Mouse (Mus musculus): ENCODE data around the gene Cd63. TPM values are rescaled to one million over a fixed set of nuclear protein-coding genes. Genes with fewer than 3 reads are reported as not detected.

Gene Cd63
- polyA plus RNA-seq, 1 experiment from 2014 or later, result 820 TPM

DNA sequence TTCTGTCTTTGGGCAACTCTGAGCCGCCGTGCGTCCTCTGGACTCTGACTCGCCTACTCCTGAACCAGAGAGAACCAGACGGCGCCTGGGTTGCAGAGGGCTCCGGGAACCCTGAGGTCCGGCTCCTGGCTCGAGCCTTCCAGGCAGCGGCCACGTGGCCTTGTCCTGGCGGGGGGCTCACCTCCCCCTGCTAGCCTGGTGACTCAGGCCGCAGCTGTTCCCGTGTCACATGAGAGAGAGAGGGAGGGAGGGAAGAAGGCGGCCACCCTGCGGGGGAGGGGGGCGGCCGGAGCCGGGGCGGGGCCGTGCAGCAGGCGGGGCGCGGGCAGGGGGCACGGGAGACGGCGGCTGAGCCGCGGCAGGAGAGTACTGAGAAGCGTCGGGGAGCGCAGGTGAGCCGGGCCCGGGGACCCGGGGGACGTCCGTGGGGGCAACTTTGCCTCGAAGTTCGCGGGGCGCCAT, 8.8 kb downstream of the Cd63 start:
- Histone ChIP-seq H3K36me3 (peaks cover 34% of the 10 kb centered on the region), H3K9me3 (no peaks in the 10 kb centered on the region), H3K4me1 (peaks cover 38% of the 10 kb centered on the region), H3K4me2 (replicated peaks) (peak overlapping the region; percentile 77), H3K27ac (peak overlapping the region; percentile 96), H3K4me3 (peak overlapping the region; percentile 87), H3K9ac (peak overlapping the region; percentile 100), H3K27me3 (no peaks in the 10 kb centered on the region)
- ATAC-seq (ENCODE audit: low FRiP score, low read depth), result peak; percentile 87
- WGBS, result under 1% methylated on average over 38 of the region's 41 CpGs

DNA sequence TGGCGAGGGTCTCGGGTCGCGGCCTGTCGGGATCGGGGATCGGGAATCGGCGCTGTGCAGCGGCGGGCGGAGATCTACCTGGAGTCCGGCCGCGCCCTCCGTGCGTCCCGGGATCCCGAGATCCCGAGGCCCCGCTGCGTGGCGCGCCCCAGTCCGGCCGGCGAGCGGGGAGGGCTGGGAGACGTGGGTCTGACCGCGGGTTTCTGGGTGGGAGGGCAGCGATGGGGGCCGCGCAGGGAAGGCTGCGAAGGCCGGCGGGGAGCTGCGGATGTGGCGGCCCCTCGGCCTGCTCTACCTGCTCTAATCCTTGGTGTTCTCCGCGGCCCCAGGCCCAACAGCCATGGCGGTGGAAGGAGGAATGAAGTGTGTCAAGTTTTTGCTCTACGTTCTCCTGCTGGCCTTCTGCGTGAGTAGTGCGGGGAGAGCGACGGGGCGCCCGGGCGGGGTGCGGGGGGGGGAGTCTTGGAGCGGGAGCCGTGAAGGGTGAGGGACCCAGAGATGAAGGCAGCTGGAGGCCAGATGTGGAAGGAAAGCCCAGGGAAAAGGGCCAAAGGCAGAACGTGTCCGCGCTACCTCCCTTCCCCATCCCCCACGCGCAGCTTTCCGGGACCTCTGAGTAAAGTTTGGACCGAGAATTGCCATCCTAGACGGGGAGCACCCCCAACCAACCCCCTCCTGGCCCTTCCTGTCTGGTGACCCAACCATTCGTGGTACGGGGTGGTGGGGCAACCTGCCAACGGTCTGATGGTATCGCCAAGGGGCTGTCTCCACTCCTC, 9.5 kb downstream of the Cd63 start:
- peaks cover 40% of the 10 kb centered on the region for H3K36me3 ChIP-seq
- H3K4me2 ChIP-seq (replicated peaks), result peak overlapping the region; percentile 77
- H3K4me1 ChIP-seq, result peaks cover 38% of the 10 kb centered on the region
- peak overlapping the region; percentile 96 for H3K27ac ChIP-seq
- WGBS, result under 1% methylated on average over 60 of the region's 66 CpGs
- H3K9ac ChIP-seq, result peak overlapping the region; percentile 100
- no peaks in the 10 kb centered on the region for H3K27me3 ChIP-seq
- no peaks in the 10 kb centered on the region for H3K9me3 ChIP-seq
- peak overlapping the region; percentile 87 for H3K4me3 ChIP-seq
- peak; percentile 29 for ATAC-seq (ENCODE audit: low FRiP score, low read depth)

DNA sequence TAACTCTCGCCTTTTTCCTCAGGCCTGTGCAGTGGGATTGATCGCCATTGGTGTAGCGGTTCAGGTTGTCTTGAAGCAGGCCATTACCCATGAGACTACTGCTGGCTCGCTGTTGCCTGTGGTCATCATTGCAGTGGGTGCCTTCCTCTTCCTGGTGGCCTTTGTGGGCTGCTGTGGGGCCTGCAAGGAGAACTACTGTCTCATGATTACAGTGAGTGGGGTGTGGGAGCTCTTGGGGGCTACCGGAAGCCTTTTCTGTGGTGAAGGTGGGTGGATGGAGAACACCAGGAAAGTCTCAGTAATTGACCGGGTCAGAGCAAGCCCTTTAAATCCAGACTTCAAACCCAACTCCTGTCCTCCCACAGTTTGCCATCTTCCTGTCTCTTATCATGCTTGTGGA, 10.6 kb downstream of the Cd63 start:
- H3K4me1 ChIP-seq, result peaks cover 38% of the 10 kb centered on the region
- no peak for ATAC-seq (ENCODE audit: low FRiP score, low read depth)
- no peaks in the 10 kb centered on the region for H3K27me3 ChIP-seq
- H3K9ac ChIP-seq, result peak overlapping the region; percentile 100
- 83% methylated on average over 6 of the region's 6 CpGs for WGBS
- peaks cover 51% of the 10 kb centered on the region for H3K36me3 ChIP-seq
- H3K4me3 ChIP-seq, result peak overlapping the region; percentile 87
- H3K27ac ChIP-seq, result 0 out of 2 replicates have a peak overlapping the region, but pooled peaks have one; percentile 96
- H3K4me2 ChIP-seq (replicated peaks), result peak overlapping the region; percentile 77
- H3K9me3 ChIP-seq, result no peaks in the 10 kb centered on the region

DNA sequence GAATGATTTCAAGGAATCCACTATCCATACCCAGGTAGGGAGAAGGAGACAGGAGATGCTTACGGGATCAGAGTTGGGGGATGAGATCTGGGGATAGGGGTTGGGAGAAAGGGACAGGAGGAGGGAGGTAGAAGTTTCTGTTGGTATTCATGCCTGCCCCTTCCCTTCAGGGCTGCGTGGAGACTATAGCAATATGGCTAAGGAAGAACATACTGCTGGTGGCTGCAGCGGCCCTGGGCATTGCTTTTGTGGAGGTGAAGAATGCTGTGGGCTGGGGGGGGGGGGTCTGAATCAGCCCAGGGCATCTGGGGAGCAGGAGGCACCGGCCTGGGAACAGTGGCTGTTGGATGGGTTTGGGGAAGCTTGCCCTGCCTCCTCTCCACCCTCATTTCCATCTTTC, 11.5 kb downstream of the Cd63 start:
- H3K36me3 ChIP-seq, result peaks cover 59% of the 10 kb centered on the region
- 78% methylated on average over 4 of the region's 4 CpGs for WGBS
- H3K9ac ChIP-seq, result peak overlapping the region; percentile 51; the same call in 1 of the 2 replicates
- H3K4me2 ChIP-seq (replicated peaks), result peak overlapping the region; percentile 77
- no peak overlapping the region; the same call in 1 of the 2 replicates for H3K27ac ChIP-seq
- no peak for ATAC-seq (ENCODE audit: low FRiP score, low read depth)
- peaks cover 38% of the 10 kb centered on the region for H3K4me1 ChIP-seq
- no peak overlapping the region for H3K4me3 ChIP-seq
- no peaks in the 10 kb centered on the region for H3K9me3 ChIP-seq
- no peaks in the 10 kb centered on the region for H3K27me3 ChIP-seq

DNA sequence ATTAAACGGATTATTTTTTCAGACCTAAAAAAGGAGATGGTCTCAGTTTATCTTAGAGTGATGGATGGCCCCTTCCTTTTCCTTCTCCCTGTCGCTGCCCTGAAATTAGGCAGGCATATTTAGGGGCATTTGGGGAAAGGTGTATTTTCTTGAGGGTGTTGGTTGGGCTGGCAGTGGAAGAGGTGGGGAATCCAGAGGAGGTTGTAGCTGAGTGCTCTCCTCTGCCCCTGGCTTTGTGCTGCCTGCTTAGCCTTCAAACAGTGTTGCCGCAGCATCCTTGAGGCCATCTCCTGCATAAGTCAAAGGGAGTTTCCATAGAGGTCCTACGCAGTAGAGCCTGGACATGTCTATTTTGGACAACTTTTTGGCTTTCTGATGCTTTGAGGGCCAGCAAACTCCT, 12.0 kb downstream of the Cd63 start:
- H3K4me1 ChIP-seq, result peaks cover 38% of the 10 kb centered on the region
- H3K4me2 ChIP-seq (replicated peaks), result peak overlapping the region; percentile 19; the same call in 1 of the 2 replicates

DNA sequence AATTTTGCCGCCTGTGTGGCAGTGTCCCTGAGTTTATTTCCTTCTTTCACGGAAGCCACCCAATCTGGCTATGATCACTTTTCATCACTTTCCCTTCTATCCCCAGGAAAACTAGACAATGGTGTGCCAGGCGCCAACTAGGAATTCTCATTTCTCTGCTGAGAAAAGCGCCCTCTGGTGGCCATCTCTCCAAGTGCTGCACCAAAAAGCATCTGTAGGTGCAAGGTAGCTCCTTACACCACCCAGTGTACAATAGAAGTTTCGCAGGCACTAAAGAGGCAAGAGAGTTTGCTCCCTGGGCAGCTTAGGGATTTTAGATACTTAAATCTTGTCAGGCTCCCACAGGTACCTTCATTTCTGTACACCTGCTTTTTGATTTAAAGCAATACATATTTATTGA, 12.4 kb downstream of the Cd63 start:
- WGBS, result 7% methylated on average over 5 of the region's 5 CpGs
- no peaks in the 10 kb centered on the region for H3K9me3 ChIP-seq
- no peak overlapping the region; the same call in none of the 2 replicates for H3K4me2 ChIP-seq (replicated peaks)
- no peak overlapping the region for H3K4me3 ChIP-seq
- H3K36me3 ChIP-seq, result peaks cover 69% of the 10 kb centered on the region
- peaks cover 38% of the 10 kb centered on the region for H3K4me1 ChIP-seq
- ATAC-seq (ENCODE audit: low FRiP score, low read depth), result no peak
- no peak overlapping the region for H3K9ac ChIP-seq
- peak overlapping the region; percentile 49; the same call in 1 of the 2 replicates for H3K27ac ChIP-seq
- no peaks in the 10 kb centered on the region for H3K27me3 ChIP-seq

More for the DNA sequence above, 12.0 kb downstream of the Cd63 start:
- Histone ChIP-seq H3K27ac (peak overlapping the region; percentile 49; the same call in 1 of the 2 replicates), H3K27me3 (no peaks in the 10 kb centered on the region), H3K9me3 (no peaks in the 10 kb centered on the region), H3K36me3 (peaks cover 65% of the 10 kb centered on the region), H3K4me3 (peak overlapping the region; percentile 7; the same call in 1 of the 2 replicates), H3K9ac (0 out of 2 replicates have a peak overlapping the region, but pooled peaks have one; percentile 20)
- 79% methylated on average over 4 of the region's 4 CpGs for WGBS
- ATAC-seq (ENCODE audit: low FRiP score, low read depth), result no peak

DNA sequence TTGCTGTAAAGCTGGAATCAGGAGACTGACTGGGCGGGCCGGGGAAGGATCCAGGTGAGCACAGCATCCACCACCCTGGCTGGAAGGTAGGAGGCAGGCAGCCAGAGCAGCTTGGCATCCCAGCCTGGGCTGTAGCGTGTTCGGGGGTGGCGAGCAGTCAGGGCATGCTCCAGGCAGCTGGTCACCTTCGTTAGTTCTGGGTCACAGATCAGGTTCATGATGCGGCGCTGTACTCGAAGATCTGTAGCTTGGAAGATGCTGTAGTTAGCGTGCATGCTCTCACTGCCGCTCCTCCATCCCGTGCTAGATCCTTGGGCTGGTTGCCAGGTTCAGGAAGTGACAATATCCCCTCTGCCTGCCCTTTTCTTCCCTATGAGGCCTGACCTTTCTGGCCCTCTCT, 12.9 kb downstream of the Cd63 start:
- H3K27ac ChIP-seq, result no peak overlapping the region
- H3K36me3 ChIP-seq, result peaks cover 72% of the 10 kb centered on the region
- no peaks in the 10 kb centered on the region for H3K9me3 ChIP-seq
- peaks cover 38% of the 10 kb centered on the region for H3K4me1 ChIP-seq
- no peak for ATAC-seq (ENCODE audit: low FRiP score, low read depth)
- no peak overlapping the region for H3K4me3 ChIP-seq
- H3K9ac ChIP-seq, result no peak overlapping the region
- H3K27me3 ChIP-seq, result no peaks in the 10 kb centered on the region
- no peak overlapping the region; the same call in 1 of the 2 replicates for H3K4me2 ChIP-seq (replicated peaks)
- WGBS, result 92% methylated on average over 12 of the region's 12 CpGs

DNA sequence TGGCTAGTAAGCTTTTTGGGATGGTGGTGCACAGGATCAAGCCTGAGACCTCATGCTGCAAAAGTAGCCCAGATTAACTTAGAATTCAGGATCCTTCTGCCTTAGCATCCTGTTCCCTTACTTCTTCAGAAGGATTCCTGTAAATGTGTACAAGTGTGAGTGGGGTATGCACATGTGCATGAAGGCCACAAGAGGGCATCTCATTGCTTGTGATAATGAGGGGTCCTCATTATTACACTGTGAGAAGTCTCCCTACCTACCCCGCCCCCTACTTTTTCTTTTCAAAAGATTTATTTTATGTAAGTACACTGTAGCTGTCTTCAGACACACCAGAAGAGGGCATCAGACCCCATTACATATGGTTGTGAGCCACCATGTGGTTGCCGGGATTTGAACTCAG, 14.8 kb downstream of the Cd63 start:
- Histone ChIP-seq H3K27ac (no peak overlapping the region), H3K4me1 (peaks cover 40% of the 10 kb centered on the region), H3K4me2 (replicated peaks) (no peak overlapping the region), H3K36me3 (peaks cover 79% of the 10 kb centered on the region), H3K9ac (no peak overlapping the region), H3K9me3 (no peaks in the 10 kb centered on the region), H3K4me3 (no peak overlapping the region), H3K27me3 (no peaks in the 10 kb centered on the region)
- ATAC-seq (ENCODE audit: low FRiP score, low read depth), result no peak
- WGBS, result 83% methylated on average over 2 of the region's 2 CpGs

DNA sequence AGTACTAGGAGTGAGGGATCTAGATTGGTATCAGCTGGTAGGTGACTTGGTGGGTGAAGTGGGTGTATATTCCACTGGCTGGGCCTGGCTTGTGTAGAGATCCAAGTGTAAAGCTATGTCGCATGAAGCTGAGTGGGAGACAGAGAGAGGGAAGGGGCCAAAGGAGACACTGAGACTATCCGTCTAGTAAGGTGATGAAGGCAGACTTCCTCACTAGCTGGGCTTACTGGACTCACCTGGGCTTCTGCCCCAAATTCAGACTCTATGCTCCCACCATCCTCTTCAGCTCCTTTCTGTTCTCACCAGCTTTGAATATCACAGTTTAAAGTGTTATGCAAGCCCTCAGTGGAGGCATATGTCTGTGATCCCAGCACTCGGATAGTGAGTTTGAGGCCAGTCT, 15.9 kb downstream of the Cd63 start:
- no peak for ATAC-seq (ENCODE audit: low FRiP score, low read depth)
- Histone ChIP-seq H3K9me3 (no peaks in the 10 kb centered on the region), H3K36me3 (peaks cover 73% of the 10 kb centered on the region), H3K27me3 (no peaks in the 10 kb centered on the region), H3K4me2 (replicated peaks) (no peak overlapping the region), H3K4me1 (peaks cover 40% of the 10 kb centered on the region), H3K9ac (no peak overlapping the region), H3K4me3 (no peak overlapping the region), H3K27ac (no peak overlapping the region)
- WGBS, result 93% methylated on average over 3 of the region's 3 CpGs

DNA sequence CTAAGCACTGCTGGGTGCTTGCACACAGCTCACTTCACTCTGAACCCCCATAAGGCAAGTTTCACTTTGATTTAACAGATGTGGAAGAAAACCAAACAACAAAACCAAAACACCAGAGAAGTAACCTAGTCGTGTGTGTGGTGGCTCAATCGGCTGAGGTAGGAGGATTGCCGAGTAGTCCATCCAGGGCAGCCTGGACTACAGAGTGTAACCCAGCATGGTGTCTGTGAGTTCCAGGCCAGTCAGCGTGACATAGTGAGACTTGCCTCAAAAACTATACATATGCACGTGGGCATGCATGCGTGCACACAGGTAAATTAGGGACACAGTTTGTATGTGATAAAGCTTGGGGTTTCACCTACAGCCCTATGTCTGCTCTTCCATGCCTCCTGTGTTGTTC, 16.6 kb downstream of the Cd63 start:
- no peak overlapping the region for H3K9ac ChIP-seq
- H3K4me3 ChIP-seq, result no peak overlapping the region
- WGBS, result 87% methylated on average over 6 of the region's 6 CpGs
- ATAC-seq (ENCODE audit: low FRiP score, low read depth), result no peak
- peaks cover 66% of the 10 kb centered on the region for H3K36me3 ChIP-seq
- H3K4me2 ChIP-seq (replicated peaks), result no peak overlapping the region
- H3K9me3 ChIP-seq, result no peaks in the 10 kb centered on the region
- H3K27me3 ChIP-seq, result no peaks in the 10 kb centered on the region
- peaks cover 40% of the 10 kb centered on the region for H3K4me1 ChIP-seq
- H3K27ac ChIP-seq, result no peak overlapping the region

DNA sequence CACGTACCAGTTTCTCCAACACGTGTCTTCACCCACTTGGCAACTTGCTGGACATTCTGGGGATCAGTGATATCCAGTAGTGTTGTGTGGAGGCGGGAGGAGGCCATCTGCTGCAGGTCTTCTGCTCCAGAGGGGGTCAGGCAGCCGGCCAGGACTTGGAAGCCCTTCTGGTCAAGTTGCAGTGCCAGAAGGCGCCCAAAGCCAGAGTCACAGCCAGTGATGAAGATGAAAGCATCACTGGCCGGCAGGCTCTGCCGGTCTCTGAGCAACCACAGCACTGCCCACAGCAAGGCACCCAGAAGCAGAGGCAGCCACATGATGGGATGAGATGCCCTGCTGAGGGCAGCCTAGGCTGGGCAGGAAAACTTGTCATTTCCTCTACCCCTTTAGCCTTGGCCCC, 17.5 kb downstream of the Cd63 start:
- ATAC-seq (ENCODE audit: low FRiP score, low read depth), result no peak
- WGBS, result 77% methylated on average over 7 of the region's 7 CpGs
- H3K9ac ChIP-seq, result no peak overlapping the region
- H3K27ac ChIP-seq, result peak overlapping the region; percentile 35; the same call in 1 of the 2 replicates
- no peak overlapping the region for H3K4me2 ChIP-seq (replicated peaks)
- H3K4me1 ChIP-seq, result peaks cover 37% of the 10 kb centered on the region
- peaks cover 59% of the 10 kb centered on the region for H3K36me3 ChIP-seq
- no peaks in the 10 kb centered on the region for H3K27me3 ChIP-seq
- no peak overlapping the region for H3K4me3 ChIP-seq
- no peaks in the 10 kb centered on the region for H3K9me3 ChIP-seq

DNA sequence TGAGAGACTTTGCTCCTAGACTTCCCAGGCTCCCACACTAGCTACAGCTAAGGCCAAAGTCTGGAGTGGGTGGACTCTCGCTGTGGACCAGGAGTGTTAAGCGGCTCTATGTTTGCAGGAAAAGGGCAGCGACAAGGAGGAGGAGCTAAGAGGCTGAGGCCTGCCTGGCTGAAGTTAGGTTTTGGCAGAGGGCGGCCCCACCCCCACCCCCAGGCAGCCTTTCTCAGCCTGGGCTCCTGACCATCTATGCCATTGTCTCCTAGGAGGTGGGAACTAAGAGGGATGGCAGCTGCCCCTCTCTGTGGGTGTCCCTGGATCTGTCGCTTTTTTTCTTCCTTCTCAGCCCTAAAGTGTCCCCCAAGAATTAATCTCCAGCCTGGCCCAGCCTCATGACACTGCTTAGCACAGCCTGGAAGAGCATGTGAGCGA, 18.4 kb downstream of the Cd63 start:
- Histone ChIP-seq H3K4me1 (peaks cover 39% of the 10 kb centered on the region), H3K4me3 (no peak overlapping the region), H3K9me3 (no peaks in the 10 kb centered on the region), H3K36me3 (peaks cover 49% of the 10 kb centered on the region), H3K27me3 (no peaks in the 10 kb centered on the region), H3K9ac (no peak overlapping the region; the same call in 1 of the 2 replicates), H3K4me2 (replicated peaks) (no peak overlapping the region), H3K27ac (peak overlapping the region; percentile 17; the same call in 1 of the 2 replicates)
- 28% methylated on average over 6 of the region's 6 CpGs for WGBS
- no peak for ATAC-seq (ENCODE audit: low FRiP score, low read depth)

All from limb, embryonic 13.5 days (tissue).